Mouse (Mus musculus) mesoderm, embryonic 11.5 days (tissue): ENCODE measurements around the gene Olfr726.
A peak's percentile ranks its signal among the peaks of the same experiment; 100 is the strongest.

Experiments used
- DNase-seq: peaks from one replicate; pipeline ENCODE4 v3.0.0-alpha.2; 2012; ENCODE audit warnings: low read depth, low spot score

Gene Olfr726

GRCm38 (mm10) chr14:50090853-50091252 lies at the start of gene Olfr726:
Gene Olfr726, minus strand, starts transcription at chr14:50090953.
- DNase-seq, result no peak

GRCm38 (mm10) chr14:50122886-50123285 lies 32.1 kb upstream of the Olfr726 start, which contains the start of gene Olfr727:
Gene Olfr727, plus strand, starts transcription at chr14:50123186.
- no peak for DNase-seq

GRCm38 (mm10) chr14:50062733-50063104 lies 28.0 kb downstream of the Olfr726 start:
- no peak for DNase-seq

- DNase-seq, result peak; percentile 65
These were observed 28.6 kb downstream of the Olfr726 start for GRCm38 (mm10) chr14:50061955-50062732.

GRCm38 (mm10) chr14:50061590-50061954 lies 29.2 kb downstream of the Olfr726 start:
- no peak for DNase-seq

GRCm38 (mm10) chr14:50061179-50061578 lies 29.6 kb downstream of the Olfr726 start:
- peak; percentile 30 for DNase-seq

- no peak for DNase-seq
These were observed 50.5 kb downstream of the Olfr726 start, which contains the start of gene Olfr725 for GRCm38 (mm10) chr14:50040275-50040674. Gene Olfr725, minus strand, starts transcription at chr14:50040375.
